Mouse (Mus musculus) CH12.LX (cell line): ENCODE data around the gene Pak1ip1. TPM values are rescaled to one million over a fixed set of nuclear protein-coding genes. Genes with fewer than 3 reads are reported as not detected.
A peak's percentile ranks its signal among the peaks of the same experiment; 100 is the strongest.

ENCODE experiments used
- DNase-seq: peaks from one replicate; pipeline ENCODE4 v3.0.0-alpha.2; 2013; ENCODE audit errors: extremely low read depth
- H3K27ac ChIP-seq: 2 replicates; pipeline ENCODE4 v1.5.1; 2012; ENCODE audit warnings: low read depth, mild to moderate bottlenecking, control low read depth, moderate library complexity; ENCODE audit not compliant: insufficient read depth
- H3K27me3 ChIP-seq: replicated peaks from 2 replicates; pipeline ENCODE3; 2012; ENCODE audit warnings: inconsistent platforms
- H3K36me3 ChIP-seq, 2 experiments: replicated peaks in 1 of 2; 2 replicates each; pipeline versions ENCODE3 to v1.6.1; 2012; ENCODE audit warnings: inconsistent platforms in 1 of 2, low read length in 1 of 2, mild to moderate bottlenecking in 1 of 2, mixed read lengths in 1 of 2, moderate library complexity in 1 of 2; ENCODE audit not compliant: control insufficient read depth in 1 of 2, insufficient read depth in 1 of 2
- H3K4me1 ChIP-seq, 2 experiments: 2 replicates each; pipeline ENCODE4 v1.6.1; 2012; ENCODE audit warnings: inconsistent platforms in 1 of 2, moderate library complexity in 1 of 2; ENCODE audit not compliant: insufficient read depth in 2 of 2, control insufficient read depth in 1 of 2
- H3K4me2 ChIP-seq: 2 replicates; pipeline ENCODE4 v1.6.1; 2012; ENCODE audit warnings: low read depth, mild to moderate bottlenecking, control low read depth; ENCODE audit not compliant: poor library complexity, insufficient read depth, severe bottlenecking
- H3K4me3 ChIP-seq, 3 experiments: fragments of 150-350 bp in 1 of 3; sonication (generic) in 1 of 3; replicated peaks in 1 of 3; 2 replicates each; pipeline versions ENCODE3 to v1.5.1; 2011 to 2012; ENCODE audit warnings: low read depth in 2 of 3, low read length in 2 of 3, mild to moderate bottlenecking in 2 of 3, moderate library complexity in 2 of 3, control low read depth in 1 of 3, improper control_type of control experiment in 1 of 3, inconsistent platforms in 1 of 3, mixed read lengths in 1 of 3; ENCODE audit not compliant: poor library complexity in 1 of 3
- H3K79me2 ChIP-seq: replicated peaks from 2 replicates; pipeline ENCODE4 v1.6.1; 2012; ENCODE audit warnings: mild to moderate bottlenecking, moderate library complexity; ENCODE audit not compliant: control insufficient read depth, poor library complexity, insufficient read depth, severe bottlenecking; ENCODE audit errors: extremely low read depth
- H3K9ac ChIP-seq: 2 replicates; pipeline ENCODE4 v1.6.1; 2012; ENCODE audit warnings: low read depth, mild to moderate bottlenecking, control low read depth, moderate library complexity; ENCODE audit not compliant: insufficient read depth
- H3K9me3 ChIP-seq: replicated peaks from 2 replicates; pipeline ENCODE3; 2012; ENCODE audit warnings: low read length, inconsistent platforms, mixed read lengths
- CHD1 ChIP-seq: IDR thresholded peaks from 2 replicates; pipeline ENCODE4 v1.6.1; 2012; ENCODE audit warnings: low read depth, low read length, improper control_type of control experiment, inconsistent platforms
- CHD2 ChIP-seq: IDR thresholded peaks from 2 replicates; pipeline ENCODE4 v1.6.1; 2011; ENCODE audit warnings: low read length, improper control_type of control experiment
- CTCF ChIP-seq, 2 experiments: IDR thresholded peaks in 1 of 2; conservative IDR thresholded peaks in 1 of 2; 2 replicates each; pipeline ENCODE4 v1.5.1; 2011 to 2012; ENCODE audit warnings: low read depth in 2 of 2, low read length in 2 of 2, improper control_type of control experiment in 1 of 2, inconsistent platforms in 1 of 2, mild to moderate bottlenecking in 1 of 2, moderate library complexity in 1 of 2
- ELF1 ChIP-seq: IDR thresholded peaks from 2 replicates; pipeline ENCODE4 v1.6.1; 2014; ENCODE audit warnings: low read depth, mild to moderate bottlenecking, inconsistent platforms, low read length, improper control_type of control experiment
- IRF4 ChIP-seq: IDR thresholded peaks from 2 replicates; pipeline ENCODE4 v1.6.1; 2014; ENCODE audit warnings: low read depth, mild to moderate bottlenecking, inconsistent platforms, low read length, improper control_type of control experiment
- JUN ChIP-seq: IDR thresholded peaks from 2 replicates; pipeline ENCODE4 v1.6.1; 2011; ENCODE audit warnings: low read depth, mild to moderate bottlenecking, low read length, improper control_type of control experiment, moderate library complexity; ENCODE audit not compliant: insufficient read depth
- KAT2A ChIP-seq: IDR thresholded peaks from 2 replicates; pipeline ENCODE4 v1.6.1; 2012; ENCODE audit warnings: low read length, improper control_type of control experiment, inconsistent platforms; ENCODE audit not compliant: insufficient replicate concordance
- MAFK ChIP-seq: IDR thresholded peaks from 2 replicates; pipeline ENCODE4 v1.6.1; 2011; ENCODE audit warnings: low read length, improper control_type of control experiment; ENCODE audit not compliant: insufficient replicate concordance
- PAX5 ChIP-seq: IDR thresholded peaks from 2 replicates; pipeline ENCODE4 v1.6.1; 2012; ENCODE audit warnings: low read length, inconsistent platforms, mixed read lengths
- POLR2A ChIP-seq: IDR thresholded peaks from 2 replicates; pipeline ENCODE4 v1.6.1; 2011; ENCODE audit warnings: low read depth, mild to moderate bottlenecking, improper control_type of control experiment, low read length
- POLR2AphosphoS2 ChIP-seq: IDR thresholded peaks from 2 replicates; pipeline ENCODE4 v1.6.1; 2011; ENCODE audit warnings: low read depth, low read length, improper control_type of control experiment
- RAD21 ChIP-seq: IDR thresholded peaks from 2 replicates; pipeline ENCODE4 v1.6.1; 2011; ENCODE audit warnings: low read depth, mild to moderate bottlenecking, low read length, improper control_type of control experiment, moderate library complexity
- RCOR1 ChIP-seq: conservative IDR thresholded peaks from 2 replicates; pipeline ENCODE4 v1.6.1; 2012; ENCODE audit warnings: low read depth, mild to moderate bottlenecking, inconsistent platforms, low read length, improper control_type of control experiment
- SMC3 ChIP-seq: IDR thresholded peaks from 2 replicates; pipeline ENCODE4 v1.6.1; 2011; ENCODE audit warnings: low read depth, low read length, improper control_type of control experiment
- TCF12 ChIP-seq: IDR thresholded peaks from 2 replicates; pipeline ENCODE4 v1.6.1; 2014; ENCODE audit warnings: low read depth, mild to moderate bottlenecking, inconsistent platforms, low read length, improper control_type of control experiment
- USF2 ChIP-seq: conservative IDR thresholded peaks from 2 replicates; pipeline ENCODE4 v1.6.1; 2011; ENCODE audit warnings: low read depth, low read length, improper control_type of control experiment
- ZC3H11A ChIP-seq: IDR thresholded peaks from 2 replicates; pipeline ENCODE4 v1.6.1; 2012; ENCODE audit warnings: low read depth, mild to moderate bottlenecking, inconsistent platforms, low read length, improper control_type of control experiment
- ZMIZ1 ChIP-seq: IDR thresholded peaks from 2 replicates; pipeline ENCODE4 v1.6.1; 2012; ENCODE audit warnings: low read depth, mild to moderate bottlenecking, inconsistent platforms, low read length, improper control_type of control experiment
- dilution Hi-C: fragments of 300-500 bp; cut with MboI; formaldehyde crosslinking; loops from 2 replicates; pipeline ENCODE4 v1.14.3; 2020; ENCODE audit warnings: low sequenced_read_pairs; ENCODE audit not compliant: extremely low pct_unique_long_range_greater_than_20kb, extremely low pct_ligation_motif_present
- in situ Hi-C: fragments of 300-500 bp; cut with MboI; formaldehyde crosslinking; loops from 3 replicates; pipeline ENCODE4 v1.14.3; 2019; ENCODE audit warnings: low sequenced_read_pairs, low pct_ligation_motif_present, low pct_unique_long_range_greater_than_20kb, mixed read lengths
- polyA plus RNA-seq: library from polyadenylated mRNA; unstranded; fragments of >175 nt; gene quantifications from 2 replicates; pipeline ENCODE4 v1.2.1, GENCODE M21; 2012; ENCODE audit warnings: low read depth; ENCODE audit not compliant: insufficient read length
- total RNA-seq, 2 experiments: library from RNA; depleted of rRNA; stranded (reverse); fragments of 300-350 nt in 1 of 2; fragments of >200 nt in 1 of 2; gene quantifications; 2 replicates each; pipeline ENCODE4 v1.2.3; 2012 to 2014

Pak1ip1 gene
- total and polyA plus RNA-seq, 3 experiments, result 54.8 to 81.9 (median 66.1) TPM

DNA sequence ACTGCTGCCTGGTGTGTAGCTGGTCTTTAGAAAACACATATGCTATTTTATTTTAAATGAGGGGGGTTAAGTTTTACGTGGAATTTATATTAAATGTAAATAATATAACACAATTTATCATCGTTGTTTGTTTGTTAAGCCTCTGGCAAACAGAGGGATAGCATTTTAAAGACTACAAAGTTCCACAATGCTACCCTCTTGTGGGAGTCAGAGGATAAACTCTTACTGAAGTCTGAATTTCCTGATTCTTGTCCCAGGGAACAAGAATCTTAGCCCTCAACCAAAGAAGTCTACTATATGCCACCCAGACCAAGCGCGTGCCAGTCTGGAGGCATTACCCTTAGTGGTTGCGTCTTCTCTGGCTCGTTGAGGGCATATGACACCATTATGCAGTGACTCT, 46.5 kb downstream of the Pak1ip1 start:
- in situ Hi-C loops (no loop called here), dilution Hi-C loops (no loop called here)
- DNase-seq, result no peak
- Histone ChIP-seq H3K9me3 (no peaks in the 10 kb centered on the region), H3K36me3 (no peaks in the 10 kb centered on the region), H3K27ac (no peak overlapping the region), H3K27me3 (no peaks in the 10 kb centered on the region), H3K79me2 (no peaks in the 10 kb centered on the region), H3K9ac (no peak overlapping the region), H3K4me1 (no peaks in the 10 kb centered on the region), H3K4me3 (no peak overlapping the region), H3K4me2 (no peak overlapping the region)
- no peak for TF ChIP-seq IRF4
- TF ChIP-seq CHD2, result no peak

DNA sequence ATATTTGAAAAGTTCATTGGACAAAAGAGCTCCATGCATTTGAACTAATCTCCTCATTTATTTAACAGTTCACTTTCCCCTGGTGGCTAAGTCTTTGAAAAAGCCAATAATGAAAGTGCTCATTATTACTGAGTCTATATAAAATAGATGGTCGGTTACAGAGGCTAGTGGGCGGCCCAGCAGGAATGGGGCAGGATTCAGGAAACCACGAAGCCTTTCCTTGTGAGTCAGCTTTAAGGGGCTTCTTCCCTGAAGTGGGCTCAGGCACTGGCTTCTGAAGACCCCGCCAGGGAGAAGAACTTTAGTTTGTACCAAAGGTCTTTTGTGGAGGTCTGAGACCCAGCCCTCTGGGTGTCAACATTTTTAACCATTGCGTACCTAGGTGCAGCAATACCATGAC, 51.1 kb downstream of the Pak1ip1 start:
- Histone ChIP-seq H3K9ac (no peak overlapping the region), H3K4me1 (no peaks in the 10 kb centered on the region), H3K79me2 (no peaks in the 10 kb centered on the region), H3K27me3 (no peaks in the 10 kb centered on the region), H3K27ac (no peak overlapping the region), H3K4me3 (no peak overlapping the region)
- DNase-seq, result no peak
- in situ Hi-C loops, result no loop called here
- TF ChIP-seq SMC3 (no peak), KAT2A (no peak), CHD2 (no peak), ZMIZ1 (no peak), CHD1 (no peak), MAFK (no peak), POLR2AphosphoS2 (no peak), ZC3H11A (no peak), JUN (no peak), POLR2A (no peak), TCF12 (no peak), RCOR1 (no peak), PAX5 (no peak), CTCF (conservative IDR thresholded peaks at IDR 0.05 in 1 of 2, IDR thresholded peaks at IDR 0.05 in 1 of 2; ENCODE audit: low read depth in 2 of 2, low read length in 2 of 2) (no peak), RAD21 (no peak), ELF1 (no peak), USF2 (no peak)
- TF ChIP-seq, all 38 proteins: peak for 0
- dilution Hi-C loops, result no loop called here
- H3K36me3 ChIP-seq, result no peaks in the 10 kb centered on the region
- peak overlapping the region; percentile 12; the same call in 1 of the 2 replicates for H3K4me2 ChIP-seq
- no peaks in the 10 kb centered on the region for H3K9me3 ChIP-seq

Other genes with a start within 250 kb of the Pak1ip1 start
- 0.04 TPM in 1 of 2 replicates, not detected in the other for gene Gcnt2, start 141.3 kb upstream of the Pak1ip1 start, total RNA-seq (2012; rRNA removed)
- gene Gcnt2, start 141.3 kb upstream of the Pak1ip1 start, total RNA-seq (2014; rRNA removed), result not detected in 2 replicates
- gene Gcnt2, start 141.3 kb upstream of the Pak1ip1 start, polyA plus RNA-seq, result not detected in 2 replicates
- 140 and 182 TPM in 2 replicates for gene Tmem14c, start 15.3 kb downstream of the Pak1ip1 start, total RNA-seq (2012; rRNA removed)
- 168 and 183 TPM in 2 replicates for gene Tmem14c, start 15.3 kb downstream of the Pak1ip1 start, total RNA-seq (2014; rRNA removed)
- 178 and 183 TPM in 2 replicates for gene Tmem14c, start 15.3 kb downstream of the Pak1ip1 start, polyA plus RNA-seq
- not detected in 2 replicates for gene Mak, start 78.7 kb downstream of the Pak1ip1 start, total RNA-seq (2012; rRNA removed)
- gene Mak, start 78.7 kb downstream of the Pak1ip1 start, total RNA-seq (2014; rRNA removed), result not detected in 2 replicates
- gene Mak, start 78.7 kb downstream of the Pak1ip1 start, polyA plus RNA-seq, result not detected in 2 replicates
- 1.4 and 2.4 TPM in 2 replicates for gene Gcm2, start 110.0 kb downstream of the Pak1ip1 start, total RNA-seq (2012; rRNA removed)
- gene Gcm2, start 110.0 kb downstream of the Pak1ip1 start, total RNA-seq (2014; rRNA removed), result 8.0 and 8.7 TPM in 2 replicates
- gene Gcm2, start 110.0 kb downstream of the Pak1ip1 start, polyA plus RNA-seq, result 7.2 and 9.0 TPM in 2 replicates
- gene Sycp2l, start 113.3 kb downstream of the Pak1ip1 start, total RNA-seq (2012; rRNA removed), result 0.21 TPM in 1 of 2 replicates, not detected in the other
- gene Sycp2l, start 113.3 kb downstream of the Pak1ip1 start, total RNA-seq (2014; rRNA removed), result 0.36 and 1.0 TPM in 2 replicates
- gene Sycp2l, start 113.3 kb downstream of the Pak1ip1 start, polyA plus RNA-seq, result 1.3 and 1.9 TPM in 2 replicates
- not detected in 2 replicates for gene Elovl2, start 219.4 kb downstream of the Pak1ip1 start, total RNA-seq (2012; rRNA removed)
- not detected in 2 replicates for gene Elovl2, start 219.4 kb downstream of the Pak1ip1 start, total RNA-seq (2014; rRNA removed)
- gene Elovl2, start 219.4 kb downstream of the Pak1ip1 start, polyA plus RNA-seq, result not detected in 2 replicates
- 4.4 and 5.2 TPM in 2 replicates for gene Smim13, start 248.8 kb downstream of the Pak1ip1 start, total RNA-seq (2012; rRNA removed)
- 13.4 and 13.5 TPM in 2 replicates for gene Smim13, start 248.8 kb downstream of the Pak1ip1 start, total RNA-seq (2014; rRNA removed)
- 10.8 and 11.6 TPM in 2 replicates for gene Smim13, start 248.8 kb downstream of the Pak1ip1 start, polyA plus RNA-seq